Mouse (Mus musculus) A20 (cell line): ENCODE data around the gene Romo1.
A peak's percentile ranks its signal among the peaks of the same experiment; 100 is the strongest.
"Not testable (repeated sequence)": the region's sequence is repeated elsewhere in the genome, so short reads cannot be mapped to it uniquely, and the experiment has no call there.

Experiments used
- DNase-seq: peaks from one replicate; pipeline ENCODE4 v3.0.0-alpha.2; 2011; ENCODE audit warnings: low read depth, low spot score

Romo1 gene

GRCm38 (mm10) chr2:156143953-156144724 is at the start of gene Romo1, which contains the start of gene Nfs1:
TSS of gene Romo1 (plus strand) at chr2:156144039.
TSS of gene Nfs1 (minus strand) at chr2:156144186.
- DNase-seq, result peak; percentile 95

DNA sequence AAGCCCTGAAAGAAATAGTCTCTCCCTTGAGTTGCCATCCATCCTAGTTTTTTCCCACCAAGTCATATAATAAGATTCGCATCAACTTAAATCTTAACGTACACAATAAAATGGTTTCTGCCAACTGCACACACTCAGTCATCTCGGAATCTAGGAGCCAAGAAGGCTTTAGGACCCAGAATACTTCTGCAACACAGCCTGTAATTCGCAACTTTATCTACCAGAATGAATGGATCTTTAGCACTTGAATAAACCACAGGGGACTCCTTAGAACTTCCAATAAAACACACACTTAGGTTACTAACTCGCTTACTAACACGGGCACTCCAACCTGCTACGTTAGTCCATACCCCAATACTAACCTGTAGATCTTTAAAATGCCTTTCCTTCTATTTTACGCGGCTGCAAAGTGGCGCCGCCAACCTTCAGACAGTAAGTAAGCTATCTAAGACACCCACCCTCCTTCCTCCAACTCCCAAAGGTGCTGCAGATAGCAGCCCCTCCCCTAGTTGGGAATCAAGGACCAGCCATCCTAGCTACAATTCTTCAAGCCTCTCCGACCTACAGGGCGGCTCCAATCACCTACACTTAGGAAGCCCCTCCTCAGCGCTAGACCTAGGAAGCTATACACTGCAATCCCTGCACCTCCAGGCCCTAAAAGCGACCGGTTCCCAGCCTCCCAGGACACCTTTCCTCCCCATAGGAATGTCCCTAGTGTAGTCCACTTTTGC is 33.0 kb upstream of the Romo1 start:
- peak; percentile 65 for DNase-seq

DNA sequence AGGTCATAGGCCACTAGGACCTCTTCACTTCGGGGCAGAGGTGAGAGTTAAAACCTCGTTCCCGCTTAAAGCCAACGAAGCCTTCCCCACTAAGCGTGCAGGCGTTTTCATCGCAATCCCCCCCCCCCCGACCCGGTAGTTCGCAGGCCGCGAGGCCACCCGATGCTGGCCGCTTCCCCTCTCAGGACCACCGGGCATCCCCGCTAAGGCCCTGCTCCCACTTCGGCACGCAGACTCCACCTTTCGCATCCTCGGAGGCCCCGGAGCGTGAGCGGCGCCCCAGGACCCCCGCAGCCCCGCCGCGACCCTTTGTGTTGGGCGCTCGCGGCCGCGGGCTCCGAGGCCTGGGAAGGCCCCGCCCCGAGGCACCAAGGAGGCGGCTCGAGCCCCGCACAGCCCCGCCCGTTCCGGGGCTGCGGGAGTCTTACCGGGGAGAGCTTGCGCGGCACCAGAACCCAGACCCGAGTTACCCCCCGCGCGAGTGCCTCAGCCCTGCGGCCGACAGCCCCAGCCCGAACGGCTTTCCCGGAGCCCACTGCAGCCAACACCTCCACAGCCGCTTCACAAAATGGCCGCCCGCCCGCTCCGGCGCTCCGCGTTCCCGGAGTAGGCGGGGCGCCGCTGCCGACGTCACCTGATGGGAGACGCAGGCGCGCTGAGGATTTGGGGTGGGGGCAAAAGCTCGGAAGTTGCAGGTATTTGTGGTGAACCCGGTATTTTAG is 32.3 kb upstream of the Romo1 start, which contains the start of the genes Cpne1 and Rbm12:
TSS of gene Cpne1 (minus strand) at position 608 of the 722 bp plus-strand sequence.
TSS of gene Rbm12 (minus strand) at position 621 of the 722 bp plus-strand sequence.
- DNase-seq, result peak; percentile 95

- DNase-seq, result not testable (repeated sequence)
Observed at GRCm38 (mm10) chr2:156112080-156112423, 31.8 kb upstream of the Romo1 start.

- DNase-seq, result no peak
Observed at GRCm38 (mm10) chr2:156119566-156119965, 24.3 kb upstream of the Romo1 start.

- DNase-seq, result no peak
Observed at GRCm38 (mm10) chr2:156123731-156124130, 20.1 kb upstream of the Romo1 start.

DNA sequence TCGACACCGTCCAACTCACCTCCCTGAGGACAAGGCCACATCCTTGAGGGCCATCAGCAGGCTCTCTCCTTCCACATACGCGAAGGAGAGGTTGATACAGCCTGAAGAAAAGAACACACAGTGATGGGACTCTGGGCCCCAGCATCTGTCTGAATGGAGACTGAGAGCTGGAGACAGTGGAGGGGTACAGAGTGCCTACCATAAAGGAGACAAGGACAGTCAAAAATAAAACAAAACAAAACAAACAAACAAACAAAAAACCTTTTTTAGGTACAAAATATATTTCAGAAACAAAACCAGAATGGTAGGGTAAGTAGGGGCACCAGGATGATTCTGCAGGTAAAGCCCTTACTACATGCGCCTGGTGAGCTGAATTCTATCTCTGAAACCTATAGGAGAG is 16.8 kb upstream of the Romo1 start, which contains the start of gene Gm28036:
TSS of gene Gm28036 (minus strand) at position 101 of the 400 bp plus-strand sequence.
- DNase-seq, result no peak

GRCm38 (mm10) chr2:156134161-156134560 is 9.7 kb upstream of the Romo1 start:
- no peak for DNase-seq

- peak; percentile 43 for DNase-seq
Observed at GRCm38 (mm10) chr2:156135695-156136094, 8.1 kb upstream of the Romo1 start.

GRCm38 (mm10) chr2:156142820-156143219 is 1.0 kb upstream of the Romo1 start:
- peak; percentile 50 for DNase-seq

GRCm38 (mm10) chr2:156143367-156143766 is 472 bp upstream of the Romo1 start:
- no peak for DNase-seq

DNA sequence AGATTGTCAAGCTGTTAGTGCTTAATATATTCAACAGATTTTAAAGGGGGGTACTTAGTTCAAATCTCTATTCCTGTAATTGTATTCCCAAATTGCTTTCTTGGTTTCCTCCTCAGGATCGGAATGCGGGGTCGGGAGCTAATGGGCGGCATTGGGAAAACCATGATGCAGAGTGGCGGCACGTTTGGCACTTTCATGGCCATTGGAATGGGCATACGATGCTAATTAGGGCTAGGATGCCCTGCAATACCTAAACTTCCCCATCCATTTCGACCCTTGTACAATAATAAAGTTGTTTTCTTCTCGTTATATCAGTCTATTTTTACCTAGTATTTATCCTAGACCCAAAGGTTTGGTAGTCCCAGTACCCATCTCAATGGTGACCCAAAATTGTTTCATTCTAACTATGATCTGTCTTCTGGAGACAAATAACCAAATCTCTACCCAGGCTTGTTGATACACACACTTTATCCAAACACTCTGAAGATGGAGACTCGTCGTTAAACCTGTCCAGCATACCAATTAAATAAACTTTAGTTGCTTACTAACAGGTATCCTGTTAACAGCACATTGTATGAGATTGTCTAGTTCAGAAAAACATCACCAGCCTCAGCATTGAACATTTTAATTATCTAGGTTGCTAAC is 1.8 kb downstream of the Romo1 start:
- peak; percentile 52 for DNase-seq

GRCm38 (mm10) chr2:156146272-156146989 is 2.6 kb downstream of the Romo1 start:
- peak; percentile 37 for DNase-seq

GRCm38 (mm10) chr2:156147316-156147915 is 3.6 kb downstream of the Romo1 start:
- DNase-seq, result no peak

GRCm38 (mm10) chr2:156151538-156151937 is 7.7 kb downstream of the Romo1 start:
- DNase-seq, result no peak

GRCm38 (mm10) chr2:156165478-156165877 is 21.6 kb downstream of the Romo1 start:
- no peak for DNase-seq

- no peak for DNase-seq
Observed at GRCm38 (mm10) chr2:156166557-156166956, 22.7 kb downstream of the Romo1 start.

DNA sequence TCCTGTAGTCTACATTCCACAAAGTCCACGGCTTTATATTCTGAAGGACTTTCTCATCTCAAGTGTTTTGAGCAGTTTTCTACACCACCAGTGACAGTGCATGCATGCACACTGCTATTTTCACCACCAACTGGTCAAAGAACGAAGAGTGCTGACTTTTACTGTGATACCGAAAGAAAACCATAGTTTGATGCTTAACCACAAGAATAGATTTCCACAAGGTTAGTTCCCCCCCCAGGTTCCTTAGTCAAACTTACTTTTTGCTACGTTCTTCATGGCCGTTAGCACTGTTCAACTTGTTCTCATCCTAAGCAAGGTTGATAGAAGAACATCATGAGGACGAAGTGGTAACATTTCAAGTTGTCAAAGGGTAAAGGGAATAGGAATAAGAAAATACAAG is 33.2 kb downstream of the Romo1 start:
- no peak for DNase-seq

GRCm38 (mm10) chr2:156177651-156178050 is 33.8 kb downstream of the Romo1 start:
- no peak for DNase-seq

DNA sequence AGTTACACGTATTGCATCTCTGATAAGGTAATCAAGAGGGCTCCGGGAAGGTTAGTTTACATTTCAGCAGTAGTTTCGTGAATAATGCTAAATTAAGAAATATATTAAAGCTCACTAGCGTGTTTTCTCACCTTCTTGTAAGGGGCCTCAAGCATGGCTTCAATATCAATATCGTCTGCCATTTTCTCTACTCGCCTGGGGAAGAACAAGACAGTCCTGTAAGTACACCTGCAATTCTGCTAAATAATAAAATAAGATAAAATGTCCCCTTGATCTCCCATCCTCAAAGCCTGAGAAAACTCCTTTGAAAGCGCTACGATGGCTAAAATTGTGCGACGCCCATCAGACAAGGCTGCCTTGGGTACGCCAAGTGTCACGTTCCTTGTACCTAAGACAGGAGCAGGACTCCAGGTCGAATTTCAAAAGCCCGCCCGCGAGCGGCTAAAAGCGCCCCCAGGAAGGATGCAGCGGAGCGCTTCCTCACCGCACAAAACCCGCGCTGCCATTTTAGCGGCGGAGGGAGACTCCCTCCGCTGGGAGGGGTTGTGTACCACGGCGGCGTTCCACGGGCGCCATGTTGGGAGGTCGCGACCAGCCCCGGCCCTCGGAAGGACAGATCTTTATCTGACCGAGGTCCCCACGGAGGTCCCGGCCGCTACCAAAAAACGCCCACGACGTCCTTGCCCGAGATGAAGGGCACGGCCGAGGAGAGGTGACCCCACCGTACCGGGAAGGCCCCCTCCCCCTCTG is 35.4 kb downstream of the Romo1 start:
- peak; percentile 82 for DNase-seq
